Mouse (Mus musculus): ENCODE data around the gene Rbm7. TPM values are rescaled to one million over a fixed set of nuclear protein-coding genes. Genes with fewer than 3 reads are reported as not detected.

Gene Rbm7
- total RNA-seq (2023; ENCODE audit: inconsistent age): 93.4 to 102 TPM (median 96.1 TPM) in 4 replicates

DNA sequence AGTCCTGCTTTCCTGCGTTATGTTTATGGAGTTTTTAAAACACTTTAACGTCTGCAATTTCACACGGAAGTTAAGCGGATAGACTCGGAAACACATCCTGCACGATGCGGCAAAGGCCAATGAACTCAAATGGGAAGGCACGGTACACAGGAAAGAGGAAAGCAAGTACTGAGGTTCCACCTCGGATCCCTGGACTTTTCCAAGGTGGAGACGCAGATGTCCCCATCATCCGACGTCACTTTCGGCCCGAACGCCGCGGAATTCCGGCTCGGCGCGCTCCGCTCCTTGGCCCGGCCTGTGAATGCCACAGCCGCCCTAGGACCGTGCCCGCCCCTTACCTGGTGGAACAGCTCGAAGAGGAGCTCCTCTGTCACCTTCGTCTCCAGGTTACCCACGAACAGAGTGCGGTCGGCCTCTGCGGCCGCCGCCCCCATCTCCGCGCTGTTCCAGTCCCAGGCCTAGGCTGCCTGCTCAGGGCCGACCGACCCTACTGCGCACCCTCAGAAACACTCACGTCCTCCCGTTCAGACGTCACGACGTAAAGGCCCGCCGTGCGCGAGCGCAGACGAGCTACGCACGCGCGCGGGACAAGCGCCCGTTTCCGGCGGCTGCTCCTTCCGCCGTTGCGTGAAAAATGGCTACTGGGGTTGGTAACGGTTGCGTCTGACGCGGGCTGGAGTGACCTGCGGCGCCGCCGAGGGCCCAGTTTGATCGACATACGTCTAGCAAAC lies at the start of gene Rbm7, which contains the start of gene Gm5617:
Gene Rbm7, minus strand, starts transcription at position 483 of the 731 bp plus-strand sequence.
Gene Gm5617, plus strand, starts transcription at position 626 of the 731 bp plus-strand sequence.

DNA sequence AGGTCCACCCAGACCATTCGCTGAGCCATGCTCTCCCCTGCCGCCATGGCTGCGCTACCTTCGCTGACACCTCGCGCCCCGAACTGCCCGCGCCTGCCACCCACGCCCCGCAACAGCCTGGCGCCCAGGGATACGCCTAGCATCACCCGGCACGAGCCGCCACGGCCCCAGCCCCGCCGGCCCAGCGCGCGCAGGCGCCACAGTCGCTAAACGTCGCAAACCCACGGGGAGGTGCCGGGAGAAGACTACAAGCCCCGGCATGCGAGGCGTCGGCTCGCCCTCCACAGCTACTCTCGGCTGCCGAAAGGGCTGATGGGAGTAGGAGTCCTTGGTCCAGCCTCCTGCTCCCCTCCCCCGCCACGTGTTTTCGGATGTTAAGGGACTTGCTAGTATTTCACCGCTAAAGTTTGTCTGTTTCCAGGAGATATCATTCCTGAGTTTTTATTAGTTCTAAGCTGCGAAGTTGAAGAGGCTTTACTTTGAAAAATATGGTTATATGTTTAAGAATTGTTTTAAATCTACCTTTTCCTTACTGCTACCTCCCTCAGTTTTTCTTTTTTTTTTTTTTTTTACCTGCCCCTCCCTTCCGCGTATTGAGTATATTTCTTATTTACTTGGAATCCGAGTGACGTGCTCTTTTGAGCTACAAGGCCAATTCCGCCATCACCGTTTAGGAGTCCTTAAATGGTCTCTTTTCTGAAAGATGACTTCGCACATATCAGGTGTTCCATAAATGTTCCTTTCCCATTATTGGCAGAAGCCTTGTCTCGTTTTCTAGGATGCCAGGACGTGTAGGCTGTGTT lies 14.5 kb downstream of the Rbm7 start, which contains the start of gene Rexo2:
Gene Rexo2, minus strand, starts transcription at position 213 of the 803 bp plus-strand sequence.

Other genes starting within 250 kb of the Rbm7 start
- gene Nxpe2, start 141.8 kb downstream of the Rbm7 start, total RNA-seq (2023; ENCODE audit: inconsistent age): 67.1 to 74.4 TPM (median 69.0 TPM) in 4 replicates
- 36.1 to 50.4 TPM (median 43.6 TPM) in 4 replicates for gene Rexo2, start 14.7 kb downstream of the Rbm7 start, total RNA-seq (2023; ENCODE audit: inconsistent age)
- gene Gm5617, start 143 bp upstream of the Rbm7 start, total RNA-seq (2023; ENCODE audit: inconsistent age): 11.9 to 17.8 TPM (median 16.2 TPM) in 4 replicates
- gene Nnmt, start 109.9 kb upstream of the Rbm7 start, total RNA-seq (2023; ENCODE audit: inconsistent age): not detected in 4 replicates